In genomic region chr9:80351295-80351677, GRCm38 (mm10) we compare ENCODE assay signal across 10 mouse cellular contexts.
DNase-seq lines count a peak whose midpoint lies in the region; ATAC-seq and TF ChIP-seq lines count a peak whose summit lies in the region.
"Had no signal": no experiment of that assay in that cellular context is flagged by ENCODE, and none has a peak within 500 bp of the region (broad histone marks: within the 10 kb centered on the region; RNA-seq: fewer than 3 reads in every experiment).

No protein-coding gene starts in this region.

- ATAC-seq in kidney, embryonic 16.5 days (ENCODE audit: low FRiP score, low TSS enrichment), result no peak
- no peak for ATAC-seq in embryonic facial prominence, embryonic 13.5 days (ENCODE audit: insufficient number of reproducible peaks, insufficient read depth, low FRiP score, low TSS enrichment, low read depth)
- no peak for ATAC-seq in forebrain, postnatal 0 days
- no peak for ATAC-seq in midbrain, embryonic 12.5 days (ENCODE audit: low FRiP score, low read depth)

- H3K27ac ChIP-seq in kidney, embryonic 16.5 days (ENCODE audit: low read length), result no peak overlapping the region
- no peak overlapping the region for H3K27ac ChIP-seq in embryonic facial prominence, embryonic 13.5 days
- H3K27ac ChIP-seq in forebrain, postnatal 0 days (ENCODE audit: low read depth, low read length), result no peak overlapping the region
- H3K27ac ChIP-seq in midbrain, embryonic 12.5 days (replicated peaks), result no peak overlapping the region
- H3K27ac ChIP-seq: heart, embryonic 15.5 days had no signal

- H3K9me3 ChIP-seq in kidney, embryonic 16.5 days (ENCODE audit: low read length), result no peaks in the 10 kb centered on the region
- H3K9me3 ChIP-seq in embryonic facial prominence, embryonic 13.5 days, result no peaks in the 10 kb centered on the region
- H3K9me3 ChIP-seq in forebrain, postnatal 0 days (ENCODE audit: low read length), result no peaks in the 10 kb centered on the region
- no peaks in the 10 kb centered on the region for H3K9me3 ChIP-seq in midbrain, embryonic 12.5 days
- H3K9me3 ChIP-seq: heart, embryonic 15.5 days had no signal

- no peaks in the 10 kb centered on the region for H3K27me3 ChIP-seq in kidney, embryonic 16.5 days (ENCODE audit: insufficient read depth, low read length)
- no peaks in the 10 kb centered on the region for H3K27me3 ChIP-seq in embryonic facial prominence, embryonic 13.5 days
- H3K27me3 ChIP-seq in forebrain, postnatal 0 days (ENCODE audit: insufficient read depth, low read length), result no peaks in the 10 kb centered on the region
- H3K27me3 ChIP-seq in midbrain, embryonic 12.5 days, result peaks cover 5% of the 10 kb centered on the region; the same call in 1 of the 2 replicates
- H3K27me3 ChIP-seq: heart, embryonic 15.5 days had no signal

- DNase-seq in kidney, postnatal 10 days, result no peak
- DNase-seq in forebrain, postnatal 0 days, result no peak
- DNase-seq in c-Kit-positive CD71-positive TER-119-positive erythroid progenitor cells, embryonic 14.5 days (ENCODE audit: low spot score), result no peak
- DNase-seq in retina, postnatal 1 day, result no peak
- DNase-seq in gastrocnemius, postnatal 36 days, result no peak
- DNase-seq: lung, adult 18-20 months had no signal

- no peaks in the 10 kb centered on the region for H3K36me3 ChIP-seq in kidney, embryonic 16.5 days (ENCODE audit: insufficient read depth, low read length)
- H3K36me3 ChIP-seq in embryonic facial prominence, embryonic 13.5 days, result no peaks in the 10 kb centered on the region
- H3K36me3 ChIP-seq in forebrain, postnatal 0 days (ENCODE audit: insufficient read depth), result no peaks in the 10 kb centered on the region
- no peaks in the 10 kb centered on the region for H3K36me3 ChIP-seq in midbrain, embryonic 12.5 days
- H3K36me3 ChIP-seq: heart, embryonic 15.5 days had no signal

- H3K4me2 ChIP-seq in kidney, embryonic 16.5 days (replicated peaks; ENCODE audit: low read depth, low read length), result peak overlapping the region; percentile 35; the same call in 1 of the 2 replicates
- H3K4me2 ChIP-seq in embryonic facial prominence, embryonic 13.5 days, result peak overlapping the region; percentile 49
- peak overlapping the region; percentile 41 for H3K4me2 ChIP-seq in forebrain, postnatal 0 days (ENCODE audit: low read depth)
- peak overlapping the region; percentile 43 for H3K4me2 ChIP-seq in midbrain, embryonic 12.5 days (replicated peaks)
- H3K4me2 ChIP-seq: heart, embryonic 15.5 days had no signal

- intact Hi-C loops in gastrocnemius, postnatal 36 days (cut with DNase I), result no loop called here

- TF ChIP-seq CTCF in forebrain, postnatal 0 days (IDR thresholded peaks at IDR 0.05; ENCODE audit: low read depth), result no peak

- no peak overlapping the region for H3K4me3 ChIP-seq in kidney, embryonic 16.5 days (ENCODE audit: low read length)
- 0 out of 2 replicates have a peak overlapping the region, but pooled peaks have one; percentile 14 for H3K4me3 ChIP-seq in embryonic facial prominence, embryonic 13.5 days
- peak overlapping the region; percentile 21 for H3K4me3 ChIP-seq in forebrain, postnatal 0 days (ENCODE audit: low read depth, low read length)
- peak overlapping the region; percentile 23; the same call in 1 of the 2 replicates for H3K4me3 ChIP-seq in midbrain, embryonic 12.5 days
- H3K4me3 ChIP-seq: heart, embryonic 15.5 days had no signal

- no peak overlapping the region for H3K9ac ChIP-seq in kidney, embryonic 16.5 days (replicated peaks; ENCODE audit: low read length)
- no peak overlapping the region for H3K9ac ChIP-seq in embryonic facial prominence, embryonic 13.5 days
- H3K9ac ChIP-seq in forebrain, postnatal 0 days, result no peak overlapping the region
- no peak overlapping the region for H3K9ac ChIP-seq in midbrain, embryonic 12.5 days (replicated peaks)
- H3K9ac ChIP-seq: heart, embryonic 15.5 days had no signal

- no peaks in the 10 kb centered on the region for H3K4me1 ChIP-seq in kidney, embryonic 16.5 days (ENCODE audit: insufficient read depth, low read length)
- no peaks in the 10 kb centered on the region; the same call in 1 of the 2 replicates for H3K4me1 ChIP-seq in embryonic facial prominence, embryonic 13.5 days
- no peaks in the 10 kb centered on the region for H3K4me1 ChIP-seq in forebrain, postnatal 0 days (ENCODE audit: insufficient read depth)
- peaks cover 14% of the 10 kb centered on the region for H3K4me1 ChIP-seq in midbrain, embryonic 12.5 days
- H3K4me1 ChIP-seq: heart, embryonic 15.5 days had no signal

- WGBS in kidney, embryonic 16.5 days, result 73% methylated on average over 7 of the region's 7 CpGs
- WGBS in embryonic facial prominence, embryonic 13.5 days, result 62% methylated on average over 7 of the region's 7 CpGs
- WGBS in forebrain, postnatal 0 days, result 27% methylated on average over 7 of the region's 7 CpGs
- 55% methylated on average over 7 of the region's 7 CpGs for WGBS in midbrain, embryonic 12.5 days
